Mouse (Mus musculus) embryonic facial prominence, embryonic 12.5 days (tissue): ENCODE measurements around the gene Tubb1. TPM values are rescaled to one million over a fixed set of nuclear protein-coding genes. Genes with fewer than 3 reads are reported as not detected.
A peak's percentile ranks its signal among the peaks of the same experiment; 100 is the strongest.

Experiments
- ATAC-seq: fragments of 200-750 bp; cut with Nextera tagmentation; 2 replicates; pipeline ENCODE4 v1.8.0; 2017; ENCODE audit not compliant: insufficient number of reproducible peaks, insufficient read depth, low FRiP score, low TSS enrichment
- H3K27ac ChIP-seq: fragments of 300-500 bp; sonication (generic); 2 replicates; pipeline ENCODE4 v1.5.1; 2016; ENCODE audit warnings: mild to moderate bottlenecking
- H3K27me3 ChIP-seq: fragments of 300-500 bp; sonication (generic); 2 replicates; pipeline ENCODE4 v1.6.1; 2016; ENCODE audit warnings: mild to moderate bottlenecking, moderate library complexity
- H3K36me3 ChIP-seq: fragments of 300-500 bp; sonication (generic); 2 replicates; pipeline ENCODE4 v1.6.1; 2016; ENCODE audit warnings: mild to moderate bottlenecking
- H3K4me1 ChIP-seq: fragments of 300-500 bp; sonication (generic); 2 replicates; pipeline ENCODE4 v1.6.1; 2016
- H3K4me2 ChIP-seq: fragments of 300-500 bp; sonication (generic); replicated peaks from 2 replicates; pipeline ENCODE4 v1.6.1; 2016; ENCODE audit warnings: mild to moderate bottlenecking, moderate library complexity
- H3K4me3 ChIP-seq: fragments of 300-500 bp; sonication (generic); 2 replicates; pipeline ENCODE4 v1.5.1; 2016; ENCODE audit warnings: mild to moderate bottlenecking
- H3K9ac ChIP-seq: fragments of 300-500 bp; sonication (generic); 2 replicates; pipeline ENCODE4 v1.6.1; 2016; ENCODE audit warnings: mild to moderate bottlenecking, moderate library complexity
- H3K9me3 ChIP-seq: fragments of 300-500 bp; sonication (generic); 2 replicates; pipeline ENCODE4 v1.6.1; 2016; ENCODE audit warnings: mild to moderate bottlenecking, moderate library complexity
- WGBS: fragments of 180-500 bp; shearing (Covaris S2); methylation state at CpG from one replicate; pipeline ENCODE4 v1.1.7; 2016; 5-methylcytosine and 5-hydroxymethylcytosine counted together
- polyA plus RNA-seq: library from polyadenylated mRNA; unstranded; fragments of >200 nt; fragmentation: Nextera tagmentation; extraction: Ambion mirVana; gene quantifications from 2 replicates; pipeline ENCODE4 v1.2.1, GENCODE M21; 2016

Tubb1 gene
- polyA plus RNA-seq, 1 experiment from 2014 or later, result 4.0 TPM

GRCm38 (mm10) chr2:174472818-174473549 is 22.5 kb downstream of the Tubb1 start, which contains the start of gene Prelid3b:
Gene Prelid3b (minus strand): TSS chr2:174473081.
- Histone ChIP-seq H3K27me3 (no peaks in the 10 kb centered on the region), H3K4me2 (peak within 1 kb of the TSS; percentile 76), H3K4me3 (peak within 1 kb of the TSS; percentile 80), H3K9ac (peak within 1 kb of the TSS; percentile 84), H3K4me1 (peaks cover 12% of the 10 kb centered on the region; the same call in 1 of the 2 replicates), H3K9me3 (no peaks in the 10 kb centered on the region), H3K36me3 (peaks cover 11% of the 10 kb centered on the region), H3K27ac (peak within 1 kb of the TSS; percentile 77)
- peak; percentile 96 for ATAC-seq
- WGBS, result 1% methylated on average over 53 of the region's 53 CpGs

- Histone ChIP-seq H3K9ac (peak overlapping the region; percentile 63), H3K27ac (peak overlapping the region; percentile 77), H3K4me2 (peak overlapping the region; percentile 76), H3K9me3 (no peaks in the 10 kb centered on the region), H3K4me1 (peaks cover 12% of the 10 kb centered on the region; the same call in 1 of the 2 replicates), H3K4me3 (peak overlapping the region; percentile 80), H3K27me3 (no peaks in the 10 kb centered on the region), H3K36me3 (peaks cover 11% of the 10 kb centered on the region)
- 69% methylated on average over 5 of the region's 5 CpGs for WGBS
- ATAC-seq, result no peak
Measured at GRCm38 (mm10) chr2:174473550-174473927, 23.0 kb downstream of the Tubb1 start.

- no peaks in the 10 kb centered on the region for H3K36me3 ChIP-seq
- no peaks in the 10 kb centered on the region for H3K9me3 ChIP-seq
- no peak overlapping the region for H3K9ac ChIP-seq
- 71% methylated on average over 3 of the region's 3 CpGs for WGBS
- peaks cover 5% of the 10 kb centered on the region; the same call in 1 of the 2 replicates for H3K4me1 ChIP-seq
- no peak overlapping the region for H3K4me3 ChIP-seq
- H3K27ac ChIP-seq, result no peak overlapping the region
- H3K27me3 ChIP-seq, result no peaks in the 10 kb centered on the region
- H3K4me2 ChIP-seq, result no peak overlapping the region
- no peak for ATAC-seq
Measured at GRCm38 (mm10) chr2:174477543-174478319, 27.2 kb downstream of the Tubb1 start.

- Histone ChIP-seq H3K27ac (no peak overlapping the region), H3K36me3 (no peaks in the 10 kb centered on the region), H3K4me1 (no peaks in the 10 kb centered on the region), H3K27me3 (no peaks in the 10 kb centered on the region), H3K4me2 (no peak overlapping the region), H3K9me3 (no peaks in the 10 kb centered on the region), H3K4me3 (no peak overlapping the region), H3K9ac (no peak overlapping the region)
- 71% methylated on average over 5 of the region's 5 CpGs for WGBS
- no peak for ATAC-seq
Measured at GRCm38 (mm10) chr2:174478746-174479145, 28.3 kb downstream of the Tubb1 start.

GRCm38 (mm10) chr2:174487005-174487404 is 36.5 kb downstream of the Tubb1 start:
- no peaks in the 10 kb centered on the region for H3K4me1 ChIP-seq
- no peaks in the 10 kb centered on the region for H3K36me3 ChIP-seq

GRCm38 (mm10) chr2:174492858-174493257 is 42.4 kb downstream of the Tubb1 start:
- ATAC-seq, result no peak
- WGBS, result 69% methylated on average over 2 of the region's 2 CpGs

More at GRCm38 (mm10) chr2:174487005-174487404, 36.5 kb downstream of the Tubb1 start:
- Histone ChIP-seq H3K9ac (no peak overlapping the region), H3K9me3 (no peaks in the 10 kb centered on the region), H3K27ac (no peak overlapping the region), H3K4me2 (no peak overlapping the region), H3K27me3 (no peaks in the 10 kb centered on the region), H3K4me3 (no peak overlapping the region)
- 85% methylated on average over 5 of the region's 5 CpGs for WGBS
- ATAC-seq, result no peak

GRCm38 (mm10) chr2:174500814-174501503 is 50.5 kb downstream of the Tubb1 start:
- Histone ChIP-seq H3K36me3 (no peaks in the 10 kb centered on the region), H3K4me3 (no peak overlapping the region), H3K4me1 (no peaks in the 10 kb centered on the region), H3K27ac (no peak overlapping the region), H3K9me3 (no peaks in the 10 kb centered on the region), H3K9ac (no peak overlapping the region), H3K27me3 (no peaks in the 10 kb centered on the region), H3K4me2 (no peak overlapping the region)
- 78% methylated on average over 14 of the region's 14 CpGs for whole genome bisulfite sequencing
- ATAC-seq, result no peak; the same call in 1 of the 2 replicates

More at GRCm38 (mm10) chr2:174492858-174493257, 42.4 kb downstream of the Tubb1 start:
- H3K27ac ChIP-seq, result no peak overlapping the region
- no peak overlapping the region for H3K9ac ChIP-seq
- H3K9me3 ChIP-seq, result no peaks in the 10 kb centered on the region
- no peaks in the 10 kb centered on the region for H3K4me1 ChIP-seq
- H3K27me3 ChIP-seq, result no peaks in the 10 kb centered on the region
- H3K36me3 ChIP-seq, result no peaks in the 10 kb centered on the region
- no peak overlapping the region for H3K4me3 ChIP-seq
- H3K4me2 ChIP-seq, result no peak overlapping the region

- H3K27ac ChIP-seq, result no peak overlapping the region
- no peaks in the 10 kb centered on the region for H3K27me3 ChIP-seq
- no peaks in the 10 kb centered on the region for H3K36me3 ChIP-seq
- H3K4me1 ChIP-seq, result no peaks in the 10 kb centered on the region
- 86% methylated on average over 8 of the region's 8 CpGs for WGBS
- H3K9me3 ChIP-seq, result no peaks in the 10 kb centered on the region
- ATAC-seq, result no peak
- no peak overlapping the region for H3K4me3 ChIP-seq
- H3K4me2 ChIP-seq, result no peak overlapping the region
- no peak overlapping the region for H3K9ac ChIP-seq
Measured at GRCm38 (mm10) chr2:174501517-174501916, 51.0 kb downstream of the Tubb1 start.

GRCm38 (mm10) chr2:174502321-174502720 is 51.8 kb downstream of the Tubb1 start:
- Histone ChIP-seq H3K27me3 (no peaks in the 10 kb centered on the region), H3K9ac (no peak overlapping the region), H3K27ac (no peak overlapping the region), H3K4me1 (no peaks in the 10 kb centered on the region), H3K4me3 (no peak overlapping the region), H3K36me3 (no peaks in the 10 kb centered on the region), H3K4me2 (no peak overlapping the region), H3K9me3 (no peaks in the 10 kb centered on the region)
- ATAC-seq, result no peak
- WGBS, result 39% methylated on average over 5 of the region's 5 CpGs

- Histone ChIP-seq H3K4me1 (no peaks in the 10 kb centered on the region), H3K27me3 (no peaks in the 10 kb centered on the region), H3K9ac (no peak overlapping the region), H3K4me2 (no peak overlapping the region), H3K27ac (no peak overlapping the region), H3K36me3 (no peaks in the 10 kb centered on the region), H3K9me3 (no peaks in the 10 kb centered on the region), H3K4me3 (no peak overlapping the region)
- no peak for ATAC-seq
- WGBS, result 81% methylated on average over 25 of the region's 25 CpGs
Measured at GRCm38 (mm10) chr2:174502831-174503460, 52.5 kb downstream of the Tubb1 start.
